Mouse (Mus musculus) adrenal gland, postnatal 36 days (tissue): ENCODE measurements around the gene Bpifa5. TPM values are rescaled to one million over a fixed set of nuclear protein-coding genes. Genes with fewer than 3 reads are reported as not detected.
"Not testable (repeated sequence)": the region's sequence is repeated elsewhere in the genome, so short reads cannot be mapped to it uniquely, and the experiment has no call there.

ENCODE experiments used
- DNase-seq, 2 experiments: peaks; one replicate each; pipeline ENCODE4 v3.0.0; 2021; ENCODE audit warnings: mixed read lengths in 1 of 2
- long read RNA-seq, 2 experiments: library from polyadenylated mRNA; stranded (forward); transcript quantifications; one replicate each; pipeline ENCODE4 v2.0.0; 2021; ENCODE audit warnings: borderline sequencing depth in 2 of 2
- total RNA-seq, 2 experiments: library from RNA; stranded (reverse); gene quantifications; 2 replicates each; pipeline ENCODE4 v1.2.3; 2021

Gene Bpifa5
- not detected for total RNA-seq
- long read RNA-seq, experiment 1, result 0 reads
- long read RNA-seq, experiment 2, result 0 reads

DNA sequence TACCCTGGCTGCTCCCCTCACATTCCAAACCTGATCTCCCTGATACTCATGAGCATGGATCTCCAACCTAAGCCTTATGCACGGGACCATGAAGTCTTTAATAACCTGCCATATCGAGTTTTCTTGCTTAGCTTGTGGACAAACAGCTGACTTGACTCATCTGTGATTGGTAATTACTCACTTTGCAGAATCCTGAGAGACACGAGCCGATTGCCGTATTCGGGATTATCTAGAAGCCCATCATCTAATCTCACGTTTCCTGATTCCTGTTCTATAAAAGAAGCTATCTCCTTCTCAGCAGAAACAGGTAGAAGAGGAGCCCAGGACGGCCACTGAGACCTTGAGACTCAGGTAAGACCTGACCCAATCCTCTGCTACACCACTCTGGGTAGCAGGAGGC is at the start of gene Bpifa5:
Gene Bpifa5, plus strand, starts transcription at position 301 of the 400 bp plus-strand sequence.
- DNase-seq, result no peak

DNA sequence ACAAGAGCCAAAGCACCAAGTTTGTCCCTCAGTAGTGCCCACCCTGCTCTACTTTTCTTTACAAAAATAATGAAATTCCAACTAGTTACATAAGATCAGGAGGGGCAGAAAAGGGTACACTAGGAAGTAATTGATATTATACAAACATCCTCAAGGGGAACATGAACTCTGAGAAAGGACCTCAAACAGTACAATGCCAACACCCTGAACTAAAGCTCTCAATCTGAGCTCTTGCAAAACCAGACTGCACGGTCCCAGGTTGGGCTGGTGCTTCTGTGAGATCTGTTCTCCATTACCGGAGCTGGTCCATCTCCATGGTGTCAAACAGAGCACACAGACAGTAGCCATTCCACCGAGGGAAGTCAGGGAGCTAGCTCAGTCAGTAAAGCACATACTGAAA is 45.0 kb upstream of the Bpifa5 start:
- no peak for DNase-seq

DNA sequence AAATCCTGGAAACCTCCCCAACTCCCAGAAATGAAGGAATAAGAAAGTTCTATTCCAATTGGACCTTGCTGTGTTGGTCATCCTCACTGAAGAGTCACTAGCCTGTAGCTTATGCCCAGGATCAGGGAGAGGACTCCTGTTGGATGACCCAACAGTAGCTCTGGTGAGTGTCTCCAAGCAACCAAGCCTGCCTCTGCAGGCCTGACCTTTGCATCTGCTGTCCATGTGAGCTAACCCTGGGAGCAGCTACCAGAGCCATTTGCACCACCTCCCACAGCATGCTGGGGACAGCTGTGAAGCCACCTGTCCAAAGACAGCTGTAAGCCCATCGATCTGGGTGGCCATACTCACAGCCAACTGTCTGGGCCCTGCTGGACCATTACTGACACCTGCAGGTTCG is 32.3 kb upstream of the Bpifa5 start, which contains the start of gene Bpifa3:
Gene Bpifa3, plus strand, starts transcription at position 217 of the 400 bp plus-strand sequence.
- no peak for DNase-seq

DNA sequence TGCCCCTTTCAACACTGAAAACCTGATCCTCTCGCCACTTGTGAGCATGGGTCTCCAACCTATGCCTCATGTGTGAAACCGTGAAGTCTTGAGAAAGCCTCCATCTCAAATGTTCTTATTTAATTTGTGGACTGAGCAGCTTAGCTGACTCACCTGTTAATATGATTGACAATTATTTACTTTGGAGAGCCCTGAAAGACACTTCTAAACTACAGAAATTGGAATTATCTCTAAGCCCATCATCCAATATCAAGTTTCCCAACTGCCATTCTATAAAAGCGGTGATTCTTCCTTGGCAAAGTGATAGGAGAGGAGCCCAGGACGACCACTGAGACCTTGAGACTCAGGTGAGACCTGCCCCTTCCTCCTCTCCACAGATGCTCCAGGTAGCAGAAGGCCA is 19.8 kb upstream of the Bpifa5 start, which contains the start of gene Bpifa1:
Gene Bpifa1, plus strand, starts transcription at position 301 of the 400 bp plus-strand sequence.
- no peak for DNase-seq

DNA sequence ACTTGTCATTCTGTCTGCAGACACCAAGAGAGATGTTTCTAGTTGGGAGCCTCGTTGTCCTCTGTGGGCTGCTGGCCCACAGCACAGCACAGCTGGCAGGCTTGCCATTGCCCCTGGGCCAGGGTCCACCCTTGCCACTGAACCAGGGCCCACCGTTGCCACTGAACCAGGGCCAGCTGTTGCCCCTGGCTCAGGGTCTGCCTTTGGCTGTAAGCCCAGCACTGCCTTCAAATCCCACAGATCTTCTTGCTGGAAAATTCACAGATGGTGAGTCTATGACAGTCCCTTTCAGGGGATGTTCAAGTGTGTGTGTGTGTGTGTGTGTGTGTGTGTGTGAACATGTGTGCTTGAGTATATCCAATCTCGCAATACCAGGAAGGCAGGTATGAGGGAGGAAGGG is 18.7 kb upstream of the Bpifa5 start:
- no peak for DNase-seq

DNA sequence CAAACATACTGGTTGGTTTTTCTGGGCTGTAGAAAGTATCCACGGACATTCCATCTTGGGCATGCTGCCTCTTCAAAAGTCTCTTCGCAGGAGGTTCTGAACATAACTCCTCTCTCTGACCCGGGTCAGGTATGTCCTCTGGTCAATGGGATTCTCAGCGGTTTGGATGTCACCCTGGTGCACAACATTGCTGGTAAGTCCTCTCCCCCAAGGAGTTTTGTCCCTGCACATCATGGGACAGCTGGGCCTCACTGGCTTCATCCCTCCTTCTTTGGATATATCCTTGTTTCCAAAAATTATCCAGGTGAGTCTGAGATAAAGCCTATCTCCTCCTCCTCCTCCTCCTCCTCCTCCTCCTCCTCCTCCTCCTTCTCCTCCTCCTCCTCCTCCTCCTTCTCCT is 14.9 kb upstream of the Bpifa5 start:
- DNase-seq, result no peak

DNA sequence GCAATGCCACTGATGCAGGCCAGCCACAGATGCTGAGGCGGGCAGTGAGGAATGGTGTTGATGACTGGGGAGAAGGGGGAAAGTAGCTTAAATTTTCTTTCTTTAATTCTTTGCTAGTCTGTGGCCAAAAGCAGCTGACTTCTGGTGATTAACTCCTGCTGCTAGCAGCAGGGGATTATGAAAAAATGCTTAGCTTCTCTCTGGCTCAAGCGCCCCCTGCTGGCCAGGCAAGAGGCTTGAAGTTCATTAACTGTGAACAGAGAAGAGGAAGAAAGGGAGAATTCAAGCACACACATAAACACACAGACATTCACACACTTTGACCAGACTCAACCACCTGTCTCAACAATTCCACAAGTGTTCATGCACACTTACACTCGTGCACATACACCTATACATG is 4.0 kb upstream of the Bpifa5 start:
- DNase-seq, result peak; percentile 60 to 75

DNA sequence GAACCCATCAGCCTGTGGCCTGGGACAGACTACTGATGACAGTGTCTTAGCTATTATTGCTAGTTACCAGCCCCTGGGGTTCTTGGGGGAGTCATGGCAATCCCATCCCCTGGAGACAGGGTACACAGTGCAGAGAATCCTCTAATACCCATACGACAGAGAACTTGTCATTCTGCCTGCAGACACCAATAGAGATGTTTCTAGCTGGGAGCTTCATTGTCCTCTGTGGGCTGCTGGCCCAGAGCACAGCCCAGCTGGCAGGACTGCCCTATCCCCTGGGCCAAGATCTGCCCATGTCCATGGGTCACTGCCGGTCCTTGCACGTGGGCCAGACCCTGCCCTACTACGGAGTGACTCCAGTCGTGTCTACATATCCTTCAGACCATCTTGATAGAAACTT is 899 bp downstream of the Bpifa5 start:
- no peak for DNase-seq

DNA sequence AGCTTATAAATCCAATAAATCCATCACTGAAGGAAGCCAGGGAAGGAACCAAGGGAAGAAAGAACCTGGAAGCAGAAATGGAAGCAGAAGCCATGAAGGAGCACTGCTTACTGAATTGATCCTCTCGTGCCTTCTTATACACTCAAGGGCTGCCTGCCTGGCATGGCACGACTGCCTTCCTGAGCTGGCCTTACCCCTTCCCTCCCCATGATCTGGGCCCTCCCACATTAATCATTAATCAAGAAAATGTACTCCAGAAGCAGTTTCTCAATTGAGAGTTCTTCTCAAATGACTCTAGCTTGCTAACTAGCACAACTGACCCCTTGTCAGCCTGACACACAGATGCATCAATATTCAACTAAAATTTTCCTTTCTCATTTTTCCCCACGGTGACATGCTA is 6.8 kb downstream of the Bpifa5 start:
- DNase-seq, result no peak

DNA sequence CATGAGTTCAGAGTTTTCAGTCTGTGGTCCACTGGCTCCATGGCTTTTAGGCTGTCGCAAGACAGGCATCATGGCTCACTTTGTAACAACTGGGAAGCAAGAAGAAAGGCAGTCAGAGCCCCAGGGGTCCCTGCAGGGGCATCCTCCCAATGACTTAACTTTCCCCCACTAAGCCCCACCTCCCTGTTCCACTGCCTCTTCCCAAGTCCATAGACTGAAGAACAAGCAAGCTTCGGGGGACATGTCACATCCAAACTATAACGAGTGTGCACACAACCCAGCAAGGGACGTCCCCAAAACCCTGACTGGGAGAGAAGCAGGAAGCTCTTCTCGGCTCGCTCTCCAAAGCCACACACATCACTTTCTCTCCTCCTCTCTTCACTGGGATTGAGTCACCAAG is 9.2 kb downstream of the Bpifa5 start:
- no peak for DNase-seq

DNA sequence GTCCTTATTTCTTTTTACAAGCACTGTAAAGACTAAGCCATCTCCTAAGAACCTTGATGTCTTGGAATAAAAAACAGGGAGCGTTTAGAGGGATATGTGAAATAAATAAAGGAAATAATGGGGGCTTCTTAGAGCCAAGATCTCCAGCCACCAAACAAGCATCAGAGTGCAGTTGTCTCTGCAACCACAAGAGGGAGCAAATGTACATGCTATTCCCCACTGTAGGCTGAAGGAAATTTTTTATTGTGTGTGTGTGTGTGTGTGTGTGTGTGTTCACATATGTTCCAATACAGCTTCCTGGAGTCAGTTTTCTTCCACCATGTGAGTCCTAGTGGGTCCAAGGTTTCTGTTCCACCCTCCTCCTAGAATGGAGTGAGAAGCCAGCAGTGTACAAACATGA is 10.9 kb downstream of the Bpifa5 start:
- peak in 1 of 2 experiments; percentile 39 for DNase-seq

DNA sequence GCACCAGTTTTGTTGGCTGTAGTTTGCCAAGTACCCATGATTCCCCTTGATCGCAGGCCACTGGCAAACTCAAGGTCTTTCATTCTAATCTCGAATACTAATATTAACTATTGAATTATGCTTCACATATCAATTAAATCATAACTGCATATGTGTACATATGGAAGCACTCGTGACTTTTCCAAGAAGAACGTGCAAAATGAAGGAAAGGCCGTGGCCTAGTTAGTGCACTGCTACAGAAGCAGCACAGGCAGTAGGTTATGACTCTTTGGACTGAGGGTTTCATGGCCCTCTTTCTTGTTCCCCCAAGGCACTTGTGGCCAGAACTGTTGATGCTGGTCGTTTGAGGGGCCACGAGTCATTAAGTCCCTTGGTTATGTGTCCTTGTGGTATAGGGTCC is 19.5 kb downstream of the Bpifa5 start:
- DNase-seq, result not testable (repeated sequence)

DNA sequence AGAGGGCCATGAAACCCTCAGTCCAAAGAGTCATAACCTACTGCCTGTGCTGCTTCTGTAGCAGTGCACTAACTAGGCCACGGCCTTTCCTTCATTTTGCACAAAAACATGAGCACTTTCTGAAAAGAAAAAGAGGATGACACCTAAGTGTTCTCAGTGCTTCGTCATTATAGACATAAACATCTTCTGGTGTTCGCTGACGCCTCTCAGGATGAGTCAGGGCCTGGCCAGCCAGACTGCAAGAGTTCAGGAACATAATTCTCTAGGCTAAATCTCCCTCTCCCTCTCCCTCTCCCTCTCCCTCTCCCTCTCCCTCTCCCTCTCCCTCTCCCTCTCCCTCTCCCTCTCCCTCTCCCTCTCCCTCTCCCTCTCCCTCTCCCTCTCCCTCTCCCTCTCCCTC is 20.7 kb downstream of the Bpifa5 start:
- DNase-seq, result peak; percentile 32 to 33

DNA sequence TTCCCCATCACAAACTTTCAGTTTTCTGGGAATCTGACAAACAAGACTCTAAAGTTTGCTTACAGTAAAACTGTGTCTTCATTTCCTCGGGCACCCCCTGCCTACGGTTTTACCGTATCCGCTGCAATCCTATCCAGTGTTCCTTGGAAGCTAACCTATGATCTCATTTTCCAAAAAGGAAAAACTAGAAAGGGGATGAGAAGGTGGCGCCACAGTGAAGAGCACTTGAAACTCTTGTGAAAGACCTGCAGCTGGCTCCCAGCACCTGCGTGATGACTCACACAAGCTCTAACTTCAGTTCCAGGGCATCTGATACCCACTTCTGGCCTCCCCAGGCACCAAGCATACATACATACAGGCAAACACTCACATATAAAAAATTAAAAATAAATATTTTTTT is 22.9 kb downstream of the Bpifa5 start:
- no peak for DNase-seq

DNA sequence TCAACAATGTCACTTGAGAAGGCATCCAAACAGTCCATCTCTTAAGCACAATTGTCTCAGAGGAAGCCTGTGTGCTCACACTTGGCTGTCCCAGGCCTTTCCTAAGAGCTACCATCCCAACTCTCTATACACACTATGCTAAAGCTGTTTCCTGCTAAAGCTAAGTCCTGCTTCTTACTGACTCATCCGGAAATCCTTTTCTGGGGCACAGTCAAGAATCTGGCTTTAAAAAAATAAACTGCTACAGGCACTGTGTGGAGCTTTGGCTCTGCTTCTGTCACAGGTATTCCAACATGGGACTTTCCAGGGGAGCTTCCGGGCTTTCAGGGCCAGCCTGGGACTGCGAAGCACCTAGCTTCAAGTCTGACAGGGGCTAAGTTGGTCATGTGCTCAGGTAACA is 23.3 kb downstream of the Bpifa5 start:
- no peak for DNase-seq

DNA sequence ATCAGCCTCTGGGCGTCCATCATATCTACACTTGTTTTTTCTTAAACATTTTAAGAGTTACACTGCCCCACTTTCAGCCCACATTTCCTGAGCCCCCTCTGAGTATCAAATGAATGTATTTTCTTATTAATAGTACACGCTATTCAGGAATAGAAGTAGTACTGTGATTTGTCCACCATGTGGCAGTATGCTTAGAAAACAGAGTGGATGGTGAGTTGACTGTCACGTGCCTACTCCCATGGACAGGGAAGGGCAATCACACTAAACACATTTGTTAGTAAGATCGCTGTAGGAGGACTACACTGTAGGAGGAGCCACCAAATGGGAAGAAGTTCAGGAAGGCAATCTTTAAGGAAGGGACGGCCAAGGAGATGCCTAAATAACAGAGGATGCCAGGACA is 25.1 kb downstream of the Bpifa5 start:
- DNase-seq, result peak in 1 of 2 experiments; percentile 26

DNA sequence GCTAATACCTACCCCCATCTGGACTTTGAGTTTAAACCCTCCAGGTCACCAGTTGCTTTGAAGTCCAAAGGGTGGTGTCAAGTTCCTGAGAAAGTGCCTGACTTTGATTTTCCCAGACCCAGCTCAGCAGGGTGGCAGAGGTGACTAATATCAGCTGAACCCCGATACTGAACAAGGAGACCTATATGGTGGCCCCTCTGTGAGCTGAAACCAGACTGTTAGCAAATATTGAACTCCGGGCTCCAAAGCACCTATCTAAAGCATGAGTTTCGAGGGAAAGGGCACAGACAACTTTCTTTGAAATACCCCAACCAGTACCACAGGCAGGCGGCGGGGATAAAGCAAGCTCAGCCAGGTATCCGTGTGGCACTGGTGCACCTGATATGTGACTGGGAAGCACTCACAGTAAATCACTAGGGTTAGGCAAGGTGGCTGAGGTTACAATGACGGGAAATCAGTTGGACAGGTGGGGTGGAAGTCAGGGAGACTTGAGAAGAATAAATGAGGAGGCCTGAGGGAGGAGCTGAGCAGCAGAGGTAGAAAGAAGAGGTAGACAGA is 27.5 kb downstream of the Bpifa5 start:
- no peak for DNase-seq

DNA sequence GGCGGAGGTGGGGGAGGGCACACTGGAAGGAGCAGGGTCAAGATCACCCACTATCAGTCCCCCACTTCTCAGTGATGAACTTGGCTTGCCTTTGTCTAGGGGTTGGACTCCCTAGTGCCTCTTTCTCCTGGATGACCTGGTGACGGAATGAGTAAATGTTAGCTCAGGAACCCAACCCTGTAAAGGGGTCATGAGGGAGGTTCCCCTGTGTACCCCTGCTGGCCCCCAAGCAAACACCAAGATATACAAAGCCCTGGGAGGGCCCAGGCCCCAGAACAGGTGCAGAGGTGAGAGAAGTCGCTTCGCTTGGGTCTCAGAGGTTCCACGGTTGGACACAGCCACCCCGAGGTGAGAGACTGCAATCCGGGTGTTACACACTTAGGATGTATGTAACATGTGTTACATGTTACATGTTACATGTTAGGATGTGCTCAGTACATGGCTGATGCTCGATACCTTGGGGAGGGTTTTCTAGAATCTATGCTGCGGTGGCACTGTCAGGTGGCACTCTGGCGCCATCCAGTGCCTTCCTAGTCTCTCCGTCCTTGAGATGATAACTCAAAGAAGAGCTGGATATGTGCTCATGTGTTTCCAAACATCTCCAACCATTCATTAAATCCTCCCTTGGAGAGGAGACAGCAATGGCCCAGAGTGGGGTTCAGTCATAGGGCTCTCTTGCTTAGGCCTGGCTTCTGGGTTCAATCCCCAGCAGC is 28.3 kb downstream of the Bpifa5 start, which contains the start of gene Bpifb1:
Gene Bpifb1, plus strand, starts transcription at position 273 of the 713 bp plus-strand sequence.
- DNase-seq, result no peak

DNA sequence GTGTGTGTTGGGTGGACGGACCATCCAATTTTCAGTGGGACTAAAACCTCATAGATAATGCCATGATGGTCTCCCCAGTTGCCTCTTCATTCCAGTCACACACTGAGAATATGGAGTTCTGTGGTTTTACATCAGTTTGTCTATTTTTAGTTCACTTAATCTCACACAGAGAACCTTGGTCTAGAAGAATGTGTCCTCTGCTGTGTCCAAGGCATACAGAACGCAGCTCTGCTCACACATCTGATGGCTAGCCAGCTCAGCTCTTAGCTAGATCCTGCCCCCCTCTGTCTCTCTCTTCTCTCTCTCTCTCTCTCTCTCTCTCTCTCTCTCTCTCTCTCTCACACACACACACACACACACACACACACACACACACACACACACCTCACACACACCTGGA is 29.7 kb downstream of the Bpifa5 start:
- peak in 1 of 2 experiments; percentile 34 for DNase-seq

DNA sequence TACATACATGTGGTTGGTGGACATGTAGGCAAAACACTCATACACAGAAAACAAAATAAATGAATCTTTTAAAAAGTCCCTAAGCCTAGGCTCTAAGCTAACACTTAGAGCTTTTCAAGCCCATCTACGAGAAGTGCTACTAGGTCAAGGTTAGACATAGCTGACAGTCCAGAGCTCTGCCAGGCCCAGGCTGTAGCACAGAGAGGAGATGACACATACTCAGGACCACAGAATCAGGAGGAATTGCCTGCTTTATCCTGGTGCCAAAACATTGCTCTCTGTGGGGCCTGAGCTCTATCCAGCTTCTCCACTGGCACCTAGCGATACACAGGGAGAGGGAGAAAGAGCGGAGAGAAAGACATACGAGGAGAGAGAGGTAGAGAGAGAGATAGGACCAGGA is 30.7 kb downstream of the Bpifa5 start:
- DNase-seq, result peak; percentile 43 to 49

DNA sequence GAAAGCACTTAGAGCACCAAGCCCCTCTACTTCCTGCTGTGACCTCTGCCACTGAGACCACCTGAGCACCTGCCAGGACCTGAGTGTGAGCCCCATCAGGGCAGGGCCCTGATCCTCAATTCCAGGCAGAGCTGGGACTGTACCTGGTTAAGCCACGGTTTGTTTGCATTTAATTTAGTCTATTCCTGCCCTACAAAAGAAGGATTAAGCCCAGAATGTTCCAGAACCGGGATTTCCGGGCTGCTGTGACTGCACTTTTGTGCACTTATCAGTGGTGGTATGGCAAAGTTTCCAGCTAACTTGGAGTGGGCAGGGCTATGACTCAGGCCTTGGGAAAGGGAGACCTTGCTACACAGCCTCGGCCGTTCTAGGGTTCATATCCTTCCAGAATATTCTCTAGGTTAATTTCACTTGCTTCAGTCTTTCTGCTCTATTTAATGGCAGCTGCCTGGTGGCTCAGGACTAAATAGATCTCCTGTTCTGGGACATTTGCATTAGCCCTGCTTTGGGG is 31.6 kb downstream of the Bpifa5 start:
- DNase-seq, result peak; percentile 63 to 68

DNA sequence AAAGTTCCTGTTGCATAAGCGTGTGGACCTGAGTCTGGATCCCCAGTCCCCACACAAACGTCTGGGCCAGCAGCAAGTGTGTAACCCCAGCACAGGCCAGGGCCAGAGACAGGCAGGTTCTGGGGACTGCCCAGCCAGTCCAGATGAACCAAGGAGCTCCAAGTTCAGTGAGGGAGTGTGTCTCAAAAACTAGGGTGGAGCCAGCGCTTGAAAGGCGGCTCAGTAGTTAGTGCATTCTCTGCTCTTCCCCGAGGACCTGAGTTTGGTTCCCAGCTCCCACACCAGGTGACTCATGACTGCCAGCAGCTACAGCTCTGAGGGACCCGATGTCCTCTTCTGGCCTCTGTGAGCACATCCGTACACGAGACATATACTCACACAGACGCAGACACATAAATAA is 34.6 kb downstream of the Bpifa5 start:
- no peak for DNase-seq

DNA sequence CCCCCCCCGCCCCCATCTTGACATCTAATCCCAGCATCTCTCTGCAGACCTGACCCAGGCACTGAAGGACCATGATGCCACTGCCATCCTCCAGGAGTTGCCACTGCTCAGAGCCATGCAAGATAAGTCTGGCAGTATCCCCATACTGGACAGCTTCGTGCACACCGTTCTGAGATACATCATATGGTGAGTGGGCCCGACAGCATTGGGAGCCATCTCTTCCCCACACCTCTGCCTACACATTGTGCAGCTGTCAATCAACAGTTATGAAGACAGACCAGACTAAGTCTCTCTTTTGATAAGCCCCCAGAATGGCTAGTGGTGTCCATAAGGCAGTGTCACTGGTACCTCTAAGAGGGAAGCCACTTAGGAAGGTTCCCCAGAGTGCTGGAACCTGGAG is 42.2 kb downstream of the Bpifa5 start:
- DNase-seq, result no peak

DNA sequence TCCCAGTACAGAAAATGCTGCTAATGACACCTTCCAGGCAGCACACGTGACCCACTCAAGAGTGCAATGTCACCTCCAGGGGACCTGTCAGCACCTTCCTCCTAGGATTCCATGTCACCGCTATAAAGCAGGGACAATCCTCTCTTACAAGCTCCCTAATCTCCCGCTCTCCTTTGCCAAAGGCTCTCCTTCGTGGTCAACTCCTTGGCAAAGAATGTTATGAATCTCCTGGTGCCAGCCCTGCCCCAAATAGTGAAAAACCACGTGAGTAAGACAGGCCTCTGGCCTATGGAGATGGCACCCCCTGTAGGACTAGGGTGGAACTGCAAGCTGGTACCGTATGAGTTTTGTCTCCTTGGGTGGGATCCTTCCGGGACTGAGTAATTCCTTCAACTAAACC is 44.5 kb downstream of the Bpifa5 start:
- peak; percentile 67 to 74 for DNase-seq
